Mouse (Mus musculus) heart, embryonic 16.5 days (tissue): ENCODE measurements around the gene 2810459M11Rik. TPM values are rescaled to one million over a fixed set of nuclear protein-coding genes. Genes with fewer than 3 reads are reported as not detected.

Source experiments
- ATAC-seq: fragments of 200-750 bp; cut with Nextera tagmentation; replicated peaks from 2 replicates; pipeline ENCODE4 v1.8.0; 2017; ENCODE audit warnings: moderate number of reproducible peaks; ENCODE audit not compliant: insufficient read depth, low FRiP score; ENCODE audit errors: extremely low read depth
- H3K27ac ChIP-seq: fragments of 300-500 bp; sonication (generic); 2 replicates; pipeline ENCODE4 v1.5.1; 2014; ENCODE audit warnings: mild to moderate bottlenecking, low read length, control low read depth, moderate library complexity
- H3K27me3 ChIP-seq: fragments of 300-500 bp; sonication (generic); 2 replicates; pipeline ENCODE4 v1.6.1; 2014; ENCODE audit warnings: low read length, mixed read lengths; ENCODE audit not compliant: control insufficient read depth, insufficient read depth
- H3K36me3 ChIP-seq: fragments of 300-500 bp; sonication (generic); 2 replicates; pipeline ENCODE4 v1.6.1; 2014; ENCODE audit not compliant: control insufficient read depth, insufficient read depth
- H3K4me1 ChIP-seq: fragments of 300-500 bp; sonication (generic); 2 replicates; pipeline ENCODE4 v1.6.1; 2014; ENCODE audit warnings: low read length, mixed read lengths; ENCODE audit not compliant: control insufficient read depth, insufficient read depth
- H3K4me2 ChIP-seq: fragments of 300-500 bp; sonication (generic); 2 replicates; pipeline ENCODE4 v1.6.1; 2014; ENCODE audit warnings: low read depth, mild to moderate bottlenecking, control low read depth, low read length
- H3K4me3 ChIP-seq: fragments of 300-500 bp; sonication (generic); 2 replicates; pipeline ENCODE4 v1.5.1; 2014; ENCODE audit warnings: mild to moderate bottlenecking, control low read depth, low read length
- H3K9ac ChIP-seq: fragments of 300-500 bp; sonication (generic); 2 replicates; pipeline ENCODE4 v1.6.1; 2014; ENCODE audit warnings: low read length, control low read depth
- H3K9me3 ChIP-seq: fragments of 300-500 bp; sonication (generic); replicated peaks from 2 replicates; pipeline ENCODE4 v1.6.1; 2016; ENCODE audit warnings: low read length; ENCODE audit not compliant: control insufficient read depth
- WGBS: fragments of 180-500 bp; shearing (Covaris S2); extraction: QIAGEN DNeasy Blood & Tissue Kit; methylation state at CpG from one replicate; pipeline ENCODE4 v1.1.7; 2014; 5-methylcytosine and 5-hydroxymethylcytosine counted together
- polyA plus RNA-seq: library from polyadenylated mRNA; unstranded; fragments of >200 nt; fragmentation: Nextera tagmentation; extraction: Ambion mirVana; gene quantifications from 2 replicates; pipeline ENCODE4 v1.2.1, GENCODE M21; 2015

2810459M11Rik gene
- polyA plus RNA-seq, 1 experiment from 2014 or later, result 0.24 TPM

- Histone ChIP-seq H3K36me3 (peaks cover 48% of the 10 kb centered on the region), H3K4me2 (no peak overlapping the region), H3K27ac (no peak overlapping the region), H3K9me3 (peaks cover 4% of the 10 kb centered on the region; the same call in 1 of the 2 replicates), H3K4me3 (no peak overlapping the region), H3K9ac (no peak overlapping the region), H3K4me1 (no peaks in the 10 kb centered on the region), H3K27me3 (no peaks in the 10 kb centered on the region)
- ATAC-seq, result no peak
- WGBS, result 96% methylated on average over 2 of the region's 2 CpGs
These were observed 30.9 kb downstream of the 2810459M11Rik start for GRCm38 (mm10) chr1:86076565-86076964.

- Histone ChIP-seq H3K4me1 (no peaks in the 10 kb centered on the region), H3K9me3 (no peaks in the 10 kb centered on the region), H3K9ac (no peak overlapping the region), H3K27me3 (no peaks in the 10 kb centered on the region), H3K4me2 (no peak overlapping the region), H3K36me3 (peaks cover 38% of the 10 kb centered on the region), H3K4me3 (no peak overlapping the region), H3K27ac (no peak overlapping the region)
- ATAC-seq, result no peak
- 77% methylated on average over 7 of the region's 7 CpGs for WGBS
These were observed 48.8 kb downstream of the 2810459M11Rik start for GRCm38 (mm10) chr1:86094413-86094812.

- Histone ChIP-seq H3K9me3 (no peaks in the 10 kb centered on the region), H3K9ac (no peak overlapping the region), H3K27me3 (no peaks in the 10 kb centered on the region), H3K4me3 (no peak overlapping the region), H3K27ac (no peak overlapping the region), H3K4me1 (no peaks in the 10 kb centered on the region), H3K36me3 (peaks cover 2% of the 10 kb centered on the region; the same call in 1 of the 2 replicates), H3K4me2 (no peak overlapping the region)
- 100% methylated on average over 1 of the region's 1 CpGs for WGBS
- ATAC-seq, result no peak
These were observed 59.4 kb downstream of the 2810459M11Rik start for GRCm38 (mm10) chr1:86105054-86105453.

Other genes starting within 250 kb of the 2810459M11Rik start
- gene Itm2c, start 151.6 kb upstream of the 2810459M11Rik start, polyA plus RNA-seq, result 188 TPM in 2 replicates
- 0.09 and 0.21 TPM in 2 replicates for gene 4933407L21Rik, start 117.4 kb upstream of the 2810459M11Rik start, polyA plus RNA-seq
- 0.09 and 0.18 TPM in 2 replicates for gene Gpr55, start 84.9 kb upstream of the 2810459M11Rik start, polyA plus RNA-seq
- gene Spata3, start 29.0 kb upstream of the 2810459M11Rik start, polyA plus RNA-seq, result not detected in 2 replicates
- gene Psmd1, start 18.5 kb downstream of the 2810459M11Rik start, polyA plus RNA-seq, result 131 and 142 TPM in 2 replicates
- 0.26 and 0.37 TPM in 2 replicates for gene Htr2b, start 66.1 kb downstream of the 2810459M11Rik start, polyA plus RNA-seq
- gene Gm21972, start 87.8 kb downstream of the 2810459M11Rik start, polyA plus RNA-seq, result not detected in 2 replicates
- 12.1 and 12.4 TPM in 2 replicates for gene Armc9, start 108.9 kb downstream of the 2810459M11Rik start, polyA plus RNA-seq